Mouse (Mus musculus): ENCODE data around the gene Cpm. TPM values are rescaled to one million over a fixed set of nuclear protein-coding genes. Genes with fewer than 3 reads are reported as not detected.
"Not testable (repeated sequence)": the region's sequence is repeated elsewhere in the genome, so short reads cannot be mapped to it uniquely, and the experiment has no call there.

Gene Cpm
- polyA plus RNA-seq, 1 experiment from 2014 or later = 55.7 TPM

DNA sequence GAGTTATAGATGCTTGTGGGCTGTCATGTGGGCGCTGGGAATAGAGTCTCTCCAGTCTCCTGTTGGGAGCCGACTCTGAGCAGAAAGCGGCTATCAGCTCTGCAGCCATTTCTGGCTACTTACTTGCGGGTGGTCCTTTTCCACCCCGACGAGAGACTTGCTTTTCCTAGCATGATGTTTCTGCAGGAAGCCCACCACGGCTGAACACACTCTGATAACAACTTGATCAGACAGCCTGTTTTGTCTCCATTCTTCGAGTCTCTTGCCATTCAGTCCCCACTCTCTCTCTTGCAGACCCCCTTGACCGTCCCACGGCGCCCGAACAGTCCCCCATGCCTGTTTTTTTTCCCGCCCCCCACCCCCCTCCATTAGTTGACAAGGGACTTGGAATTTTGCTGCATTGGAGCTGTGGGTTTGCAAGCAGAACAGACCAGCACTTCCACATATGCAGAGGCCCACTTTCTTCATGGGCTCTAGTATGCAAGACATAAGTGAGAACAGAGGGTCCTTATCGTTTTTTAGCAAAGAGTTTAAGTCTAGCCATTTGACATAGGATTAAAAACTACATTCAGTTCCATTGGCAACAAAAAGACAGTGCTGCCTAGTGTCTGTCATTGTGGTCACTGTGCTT lies 103.8 kb downstream of the Cpm start:
- ATAC-seq (replicated peaks; ENCODE audit: low FRiP score) = no peak
- no peak overlapping the region for H3K4me3 ChIP-seq (ENCODE audit: low read depth, low read length)
- H3K27me3 ChIP-seq (replicated peaks; ENCODE audit: control insufficient read depth, insufficient read depth, low read length) = no peaks in the 10 kb centered on the region
- no peaks in the 10 kb centered on the region for H3K9me3 ChIP-seq (ENCODE audit: control insufficient read depth, low read length)
- DNase-seq (ENCODE audit: low spot score) = no peak
- H3K4me2 ChIP-seq = peak overlapping the region; percentile 36
- H3K9ac ChIP-seq (ENCODE audit: low read depth, low read length) = no peak overlapping the region
- no peaks in the 10 kb centered on the region for H3K36me3 ChIP-seq (ENCODE audit: control insufficient read depth, insufficient read depth, low read length)
- 59% methylated on average over 14 of the region's 14 CpGs for WGBS
- peak overlapping the region; percentile 2; the same call in 1 of the 2 replicates for H3K27ac ChIP-seq (ENCODE audit: low read depth, low read length)
- peaks cover 26% of the 10 kb centered on the region for H3K4me1 ChIP-seq (replicated peaks; ENCODE audit: control insufficient read depth, insufficient read depth, low read length)

DNA sequence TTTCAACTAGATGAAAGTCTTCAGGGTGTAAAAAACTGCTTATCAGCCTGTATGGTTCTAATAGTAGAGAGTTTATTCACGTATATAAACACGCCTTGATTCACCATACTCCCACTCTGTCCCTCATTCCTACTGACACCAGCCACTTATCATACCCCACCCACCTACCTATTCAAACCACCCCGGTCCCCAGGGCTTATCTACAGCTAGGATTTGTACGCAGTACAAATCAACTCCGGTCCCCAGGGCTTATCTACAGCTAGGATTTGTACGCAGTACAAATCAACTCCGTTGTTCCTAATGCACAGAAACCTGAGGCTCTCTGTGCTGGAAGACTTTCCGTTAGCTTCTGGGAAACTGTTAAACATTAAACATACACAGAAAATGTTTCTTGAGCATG lies 104.3 kb downstream of the Cpm start:
- not testable (repeated sequence) for ATAC-seq (replicated peaks; ENCODE audit: low FRiP score); H3K4me3 ChIP-seq (ENCODE audit: low read depth, low read length); H3K9ac ChIP-seq (ENCODE audit: low read depth, low read length); H3K4me2 ChIP-seq; H3K9me3 ChIP-seq (ENCODE audit: control insufficient read depth, low read length); H3K27ac ChIP-seq (ENCODE audit: low read depth, low read length); H3K27me3 ChIP-seq (replicated peaks; ENCODE audit: control insufficient read depth, insufficient read depth, low read length); H3K36me3 ChIP-seq (ENCODE audit: control insufficient read depth, insufficient read depth, low read length); DNase-seq (ENCODE audit: low spot score)
- peaks cover 28% of the 10 kb centered on the region for H3K4me1 ChIP-seq (replicated peaks; ENCODE audit: control insufficient read depth, insufficient read depth, low read length)
- WGBS = 24% methylated on average over 8 of the region's 8 CpGs

DNA sequence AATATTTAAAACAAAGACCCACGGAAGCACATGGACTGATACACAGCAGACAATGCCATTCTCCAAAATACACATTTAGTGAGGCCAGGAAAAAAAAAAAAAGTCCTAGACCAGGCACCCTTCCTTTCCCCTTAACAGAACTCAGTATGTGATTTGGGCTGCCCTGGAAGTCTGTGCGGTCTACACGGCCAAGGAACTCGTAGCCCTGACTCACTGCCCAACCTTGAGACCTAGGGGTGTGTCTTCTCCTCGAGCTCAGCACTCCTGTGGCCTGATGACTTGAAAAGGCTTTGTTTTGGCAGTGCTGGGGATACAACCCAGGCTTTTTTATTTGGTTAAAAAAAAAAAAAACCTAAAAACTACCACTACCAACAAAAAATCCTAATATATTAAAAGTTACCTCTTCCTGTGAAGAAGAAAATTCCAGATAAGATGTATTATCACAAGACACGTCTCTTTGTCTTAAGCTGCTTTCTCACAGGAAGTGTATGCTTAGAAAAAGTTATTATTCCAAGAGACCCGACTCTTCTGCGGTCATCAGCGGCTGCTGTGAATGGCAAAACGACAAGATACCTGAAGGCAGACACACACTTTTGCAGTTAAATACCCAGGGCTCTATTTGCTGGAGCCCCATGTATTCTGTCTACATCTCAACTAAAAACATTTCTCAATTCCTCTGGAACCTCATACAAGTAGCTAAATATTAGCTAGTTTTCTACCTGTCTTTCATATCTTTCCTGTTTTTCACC lies 105.0 kb downstream of the Cpm start:
- not testable (repeated sequence) for ATAC-seq (replicated peaks; ENCODE audit: low FRiP score); H3K4me3 ChIP-seq (ENCODE audit: low read depth, low read length); H3K9me3 ChIP-seq (ENCODE audit: control insufficient read depth, low read length); H3K36me3 ChIP-seq (ENCODE audit: control insufficient read depth, insufficient read depth, low read length); DNase-seq (ENCODE audit: low spot score); H3K4me2 ChIP-seq; H3K27ac ChIP-seq (ENCODE audit: low read depth, low read length); H3K9ac ChIP-seq (ENCODE audit: low read depth, low read length); H3K27me3 ChIP-seq (replicated peaks; ENCODE audit: control insufficient read depth, insufficient read depth, low read length)
- peaks cover 29% of the 10 kb centered on the region for H3K4me1 ChIP-seq (replicated peaks; ENCODE audit: control insufficient read depth, insufficient read depth, low read length)
- 65% methylated on average over 9 of the region's 10 CpGs for WGBS

DNA sequence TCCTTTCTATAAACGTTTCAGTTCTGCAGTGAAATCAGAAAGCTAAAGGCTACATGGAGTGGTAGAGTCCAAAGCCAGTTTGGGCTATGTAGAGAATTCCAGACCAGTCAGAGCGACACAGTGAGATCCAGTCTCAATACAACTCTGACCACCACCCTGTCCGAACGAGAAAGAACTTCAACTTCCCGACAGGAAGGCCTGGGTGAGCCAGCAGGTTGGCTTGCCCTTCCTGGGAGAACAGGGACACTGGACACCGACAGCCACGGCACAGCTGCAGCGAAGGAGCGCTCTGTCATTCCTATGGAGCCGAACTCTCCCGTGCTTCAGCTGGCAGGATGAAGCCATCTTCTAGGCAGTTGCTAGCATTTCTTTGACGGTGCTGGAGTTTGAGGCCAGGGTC lies 106.1 kb downstream of the Cpm start:
- ATAC-seq (replicated peaks; ENCODE audit: low FRiP score); H3K4me2 ChIP-seq; H3K27me3 ChIP-seq (replicated peaks; ENCODE audit: control insufficient read depth, insufficient read depth, low read length); H3K9me3 ChIP-seq (ENCODE audit: control insufficient read depth, low read length); H3K9ac ChIP-seq (ENCODE audit: low read depth, low read length); H3K36me3 ChIP-seq (ENCODE audit: control insufficient read depth, insufficient read depth, low read length); H3K4me3 ChIP-seq (ENCODE audit: low read depth, low read length); H3K27ac ChIP-seq (ENCODE audit: low read depth, low read length); DNase-seq (ENCODE audit: low spot score): not testable (repeated sequence)
- WGBS = 87% methylated on average over 11 of the region's 12 CpGs
- peaks cover 29% of the 10 kb centered on the region for H3K4me1 ChIP-seq (replicated peaks; ENCODE audit: control insufficient read depth, insufficient read depth, low read length)

DNA sequence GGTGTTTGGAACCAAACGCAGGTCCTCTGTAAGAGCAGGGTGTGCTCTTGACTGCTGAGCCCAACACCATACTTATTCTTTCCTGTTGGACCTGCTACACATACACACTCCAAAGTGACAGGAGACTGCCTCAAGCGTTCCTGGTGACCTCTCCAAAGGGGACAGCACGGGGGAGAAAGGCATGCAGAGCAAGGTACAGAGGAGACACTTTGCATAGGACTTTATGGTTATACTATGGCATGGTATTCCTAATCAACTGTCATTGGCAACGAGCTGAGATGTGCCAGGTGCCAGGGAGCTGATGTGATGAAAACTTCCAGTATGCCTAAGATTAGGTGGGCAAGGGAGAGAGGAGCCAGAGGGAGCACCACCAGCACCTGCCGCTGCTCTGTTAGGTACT lies 107.3 kb downstream of the Cpm start:
- Histone ChIP-seq H3K9me3 (ENCODE audit: control insufficient read depth, low read length) (no peaks in the 10 kb centered on the region), H3K4me1 (replicated peaks; ENCODE audit: control insufficient read depth, insufficient read depth, low read length) (peaks cover 21% of the 10 kb centered on the region), H3K4me2 (no peak overlapping the region), H3K27ac (ENCODE audit: low read depth, low read length) (no peak overlapping the region), H3K27me3 (replicated peaks; ENCODE audit: control insufficient read depth, insufficient read depth, low read length) (no peaks in the 10 kb centered on the region), H3K4me3 (ENCODE audit: low read depth, low read length) (no peak overlapping the region), H3K9ac (ENCODE audit: low read depth, low read length) (no peak overlapping the region), H3K36me3 (ENCODE audit: control insufficient read depth, insufficient read depth, low read length) (peaks cover 3% of the 10 kb centered on the region; the same call in 1 of the 2 replicates)
- WGBS = 82% methylated on average over 5 of the region's 5 CpGs
- ATAC-seq (replicated peaks; ENCODE audit: low FRiP score) (no peak), DNase-seq (ENCODE audit: low spot score) (no peak)

Other genes starting within 250 kb of the Cpm start
- gene Cpsf6, start 249.5 kb upstream of the Cpm start, polyA plus RNA-seq (2014; fragmentation: Nextera tagmentation; extraction: Ambion mirVana) = 135 and 155 TPM in 2 replicates
- gene Mdm2, start 81.3 kb downstream of the Cpm start, polyA plus RNA-seq (2014; fragmentation: Nextera tagmentation; extraction: Ambion mirVana) = 56.0 and 56.7 TPM in 2 replicates
- 7.1 and 7.2 TPM in 2 replicates for gene Slc35e3, start 116.9 kb downstream of the Cpm start, polyA plus RNA-seq (2014; fragmentation: Nextera tagmentation; extraction: Ambion mirVana)
- gene Nup107, start 163.2 kb downstream of the Cpm start, polyA plus RNA-seq (2014; fragmentation: Nextera tagmentation; extraction: Ambion mirVana) = 102 and 120 TPM in 2 replicates
- gene Rap1b, start 216.5 kb downstream of the Cpm start, polyA plus RNA-seq (2014; fragmentation: Nextera tagmentation; extraction: Ambion mirVana) = 252 and 292 TPM in 2 replicates